Mouse (Mus musculus) CH12F3 (cell line): Measurements from ENCODE around the gene Abcc3.

ENCODE experiments used
- in situ Hi-C: fragments of 300-500 bp; cut with MboI; formaldehyde crosslinking; loops from 2 replicates; pipeline ENCODE4 v1.14.3; 2020; ENCODE audit warnings: low sequenced_read_pairs

The Abcc3 gene

GRCm38 (mm10) chr11:94328644-94329025 lies 64.2 kb downstream of the Abcc3 start:
- in situ Hi-C loops: no loop called here

GRCm38 (mm10) chr11:94327693-94328643 lies 64.8 kb downstream of the Abcc3 start, which contains the start of gene Ankrd40:
TSS of gene Ankrd40 (plus strand) at chr11:94328001.
- in situ Hi-C loops: no loop called here

DNA sequence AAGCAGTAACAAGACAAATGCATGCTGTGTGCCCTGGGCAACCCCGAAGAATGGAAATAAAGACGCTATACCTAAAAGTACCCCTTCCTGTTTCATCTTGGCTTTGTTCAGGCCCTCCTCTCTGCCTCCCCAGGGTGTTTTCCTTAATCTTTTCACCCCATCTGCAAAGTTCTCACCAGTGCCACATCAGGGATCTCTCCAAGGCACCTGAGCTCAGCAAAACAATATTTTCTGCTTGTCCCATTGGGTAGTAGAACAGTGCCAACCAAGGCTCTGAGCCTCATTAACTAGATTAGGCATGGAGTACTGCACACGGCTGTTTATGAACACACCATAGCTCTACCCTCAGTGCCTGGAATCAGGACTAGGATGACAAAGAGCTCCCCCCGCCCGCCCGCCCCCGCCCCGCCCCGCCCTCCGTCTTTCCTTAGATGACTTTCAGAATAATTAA lies 65.8 kb downstream of the Abcc3 start:
- in situ Hi-C loops: no loop called here

DNA sequence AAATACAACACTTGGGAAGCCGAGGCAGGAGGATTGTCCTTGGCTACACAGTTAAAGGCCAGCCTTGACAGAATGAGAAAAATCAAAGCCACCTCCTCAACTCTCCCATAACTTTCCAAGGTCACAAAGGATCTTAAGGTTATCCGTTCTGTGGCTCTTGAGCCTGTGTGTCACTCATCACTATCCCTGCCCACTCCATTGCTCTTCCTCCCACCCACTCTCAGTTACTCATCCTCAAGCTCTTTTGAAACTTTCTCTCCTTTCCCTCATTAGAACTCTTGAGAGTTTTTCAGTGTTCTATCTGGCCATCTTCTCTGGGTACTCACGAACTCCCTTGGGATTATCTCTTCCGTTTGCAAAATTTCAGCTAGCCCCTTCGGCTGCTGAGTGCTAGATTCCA lies 68.2 kb downstream of the Abcc3 start:
- in situ Hi-C loops: no loop called here

DNA sequence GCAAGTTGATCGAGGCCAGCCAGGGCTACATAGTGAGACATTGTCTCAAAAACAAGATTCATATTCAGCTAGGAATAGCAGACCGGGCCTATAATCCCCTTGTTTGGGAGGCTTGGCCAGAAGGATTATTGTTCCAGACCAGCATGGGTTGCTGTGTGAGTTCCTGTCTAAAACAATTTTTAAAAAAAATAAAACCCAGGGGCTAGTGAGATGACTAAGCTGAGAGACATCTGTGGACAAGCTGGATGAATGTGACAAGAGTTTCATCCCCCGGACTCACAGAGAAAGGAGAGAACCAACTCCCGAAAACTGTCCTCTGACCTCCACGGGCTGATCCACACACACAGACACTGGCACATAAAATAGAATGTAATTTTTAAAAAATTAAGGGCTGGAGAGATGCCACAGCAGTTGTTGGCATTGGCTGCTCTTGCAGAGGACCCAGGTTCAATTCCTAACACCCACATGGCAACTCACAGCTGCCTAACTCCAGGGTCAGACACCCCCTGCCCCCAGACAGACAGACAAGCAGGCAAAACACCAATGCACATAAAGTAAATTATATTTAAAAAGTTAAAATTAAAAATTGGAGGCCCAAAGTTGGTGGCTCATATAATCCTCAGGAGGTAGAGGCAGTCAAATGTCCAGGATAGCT lies 69.4 kb downstream of the Abcc3 start:
- in situ Hi-C loops: no loop called here

- in situ Hi-C loops: no loop called here
Observed at GRCm38 (mm10) chr11:94322636-94323035, 70.2 kb downstream of the Abcc3 start.

GRCm38 (mm10) chr11:94321931-94322400 lies 70.8 kb downstream of the Abcc3 start, which contains the start of gene Luc7l3:
TSS of gene Luc7l3 (minus strand) at chr11:94321988.
- in situ Hi-C loops: no loop called here

- in situ Hi-C loops: no loop called here
Observed at GRCm38 (mm10) chr11:94320969-94321930, 71.5 kb downstream of the Abcc3 start.

DNA sequence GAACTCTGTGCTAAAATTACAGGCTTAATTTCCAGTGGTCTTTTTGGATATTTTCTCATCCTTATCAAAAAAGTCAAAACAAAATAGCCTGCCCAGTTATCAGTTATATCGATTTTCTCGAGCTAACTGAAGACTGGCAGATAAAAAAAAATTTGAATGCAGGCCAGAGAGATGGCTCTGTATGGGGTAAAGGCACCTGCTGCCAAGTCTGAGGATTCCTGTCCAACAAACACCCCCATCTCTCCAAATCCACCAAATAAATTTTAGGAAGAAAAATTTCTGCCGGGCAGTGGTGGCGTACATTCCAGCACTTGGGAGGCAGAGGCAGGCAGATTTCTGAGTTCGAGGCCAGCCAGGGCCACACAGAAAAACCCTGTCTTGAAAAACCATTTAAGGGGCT lies 74.7 kb downstream of the Abcc3 start:
- in situ Hi-C loops: no loop called here

GRCm38 (mm10) chr11:94317515-94317914 lies 75.3 kb downstream of the Abcc3 start:
- in situ Hi-C loops: no loop called here

DNA sequence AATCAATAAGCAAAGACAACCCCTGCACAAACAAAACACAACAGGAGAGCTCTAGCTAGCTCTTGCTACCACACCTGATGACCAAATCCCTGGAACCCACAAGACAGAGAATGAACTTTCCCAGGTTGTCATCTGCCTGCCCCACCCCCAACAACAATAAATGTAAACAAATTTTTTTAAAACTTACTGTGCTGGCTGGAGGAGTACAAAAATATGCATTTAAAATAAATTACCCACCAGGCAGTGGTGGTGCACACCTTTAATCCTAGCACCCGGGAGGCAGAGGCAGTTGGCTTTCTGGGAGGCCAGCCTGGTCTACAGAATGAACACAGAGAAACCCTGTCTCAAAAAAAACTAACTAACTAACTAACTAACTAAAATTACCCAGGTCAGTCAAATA lies 75.8 kb downstream of the Abcc3 start:
- in situ Hi-C loops: no loop called here

DNA sequence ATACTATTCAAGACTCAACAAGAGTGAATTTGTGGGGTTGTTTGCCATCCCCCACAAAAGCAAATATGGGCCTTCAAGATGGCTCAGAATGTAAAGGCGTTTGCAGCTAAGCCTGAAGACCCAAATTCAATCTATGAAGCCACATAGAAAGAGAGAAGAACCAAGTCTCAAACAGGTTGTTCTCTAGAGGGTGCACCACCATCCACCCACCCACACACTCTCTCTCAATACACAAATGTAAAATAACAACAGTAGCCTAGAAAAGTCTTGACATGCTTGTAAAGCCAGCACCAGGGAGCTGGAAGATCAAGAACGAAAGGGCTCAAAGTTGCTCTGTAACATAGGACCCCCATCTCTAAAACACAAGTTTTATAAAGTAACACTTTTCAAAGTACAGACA lies 76.3 kb downstream of the Abcc3 start:
- in situ Hi-C loops: no loop called here

- in situ Hi-C loops: no loop called here
Observed at GRCm38 (mm10) chr11:94315308-94315707, 77.5 kb downstream of the Abcc3 start.

DNA sequence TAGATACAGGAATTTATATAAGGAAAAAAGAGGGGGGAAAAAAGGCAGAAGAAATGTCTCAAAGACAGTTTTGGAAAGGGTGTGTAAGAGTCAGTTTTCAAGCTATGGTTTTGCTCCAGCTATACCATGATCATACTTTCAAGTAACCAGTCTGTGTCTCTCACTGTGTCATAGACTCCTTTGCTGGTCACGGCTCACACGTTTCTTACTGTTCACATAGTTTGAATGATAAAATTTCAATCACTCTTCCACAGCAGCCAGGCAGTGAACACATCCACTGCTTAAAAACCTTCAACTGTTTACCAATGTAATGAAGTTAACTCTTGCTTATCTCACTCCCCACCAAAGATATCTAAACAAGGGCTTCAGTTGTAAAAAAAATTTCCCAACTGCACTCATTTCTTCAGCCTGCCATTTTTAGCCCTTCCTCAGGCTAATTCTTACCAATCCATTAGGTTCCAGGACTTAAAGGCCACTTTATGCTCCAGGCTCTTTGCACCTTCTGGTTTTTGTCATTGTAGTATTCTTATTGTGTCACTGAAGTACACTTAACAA lies 78.6 kb downstream of the Abcc3 start:
- in situ Hi-C loops: no loop called here

GRCm38 (mm10) chr11:94312733-94313132 lies 80.1 kb downstream of the Abcc3 start:
- in situ Hi-C loops: no loop called here

DNA sequence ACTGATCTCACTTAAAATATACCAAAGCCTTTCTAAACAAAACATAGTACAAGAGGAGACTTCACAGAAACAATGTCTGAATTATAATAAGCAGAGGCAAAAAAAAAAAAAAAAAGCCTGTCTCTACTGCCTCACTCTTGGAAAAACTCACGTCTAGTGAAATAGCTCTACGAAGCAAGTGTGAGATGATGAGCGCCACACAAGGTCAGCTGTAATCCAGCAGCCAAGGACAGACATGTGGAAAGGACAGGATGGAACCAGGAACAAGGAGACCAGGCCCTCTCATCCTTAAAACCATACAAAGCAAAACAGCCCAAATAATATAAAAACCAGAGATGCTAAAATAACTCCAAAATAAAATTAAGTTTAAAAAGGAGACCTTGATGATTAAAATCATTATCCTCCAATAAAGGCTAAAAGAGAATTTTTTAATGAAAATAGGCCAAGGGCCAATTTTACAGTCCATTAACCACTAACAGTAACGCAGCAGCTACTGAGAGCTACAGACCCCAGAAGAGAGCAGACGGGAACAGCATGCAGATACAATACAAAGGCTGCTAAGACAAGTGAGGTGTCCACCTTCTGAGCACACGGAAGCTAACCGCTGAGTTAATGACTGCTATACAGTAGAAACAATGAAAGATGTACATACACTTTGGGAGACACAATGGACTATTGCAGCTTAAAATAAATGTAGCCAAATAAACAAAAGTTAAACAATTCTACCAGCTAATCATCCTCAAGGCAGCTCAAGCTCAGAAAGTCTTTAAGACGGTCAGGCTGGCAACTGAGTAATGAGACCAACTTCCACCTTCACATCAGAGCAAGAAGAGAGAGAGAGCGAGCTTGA lies 97.6 kb downstream of the Abcc3 start:
- in situ Hi-C loops: no loop called here
